Mouse (Mus musculus) heart, adult 8-10 months (tissue): ENCODE data around the gene Arhgef9. TPM values are rescaled to one million over a fixed set of nuclear protein-coding genes. Genes with fewer than 3 reads are reported as not detected.

Experiments
- total RNA-seq, 4 experiments: library from RNA; stranded (reverse); gene quantifications; 2 replicates each; pipeline ENCODE4 v1.2.4; 2022

Arhgef9 gene
- total RNA-seq, 4 experiments from 2014 or later: 13.1 to 23.2 (median 15.3) TPM

Other genes starting within 250 kb of the Arhgef9 start
- under 1 TPM; 0.54 to 0.91 (median 0.76) TPM for gene Spin4, start 170.2 kb downstream of the Arhgef9 start, total RNA-seq
- gene Amer1, start 248.0 kb upstream of the Arhgef9 start, total RNA-seq: 1 to 10 TPM; 4.0 to 6.3 (median 4.6) TPM